Mouse (Mus musculus) neural tube, embryonic 10.5 days (tissue): ENCODE data around the gene Samd5.

Experiments
- DNase-seq: peaks from one replicate; pipeline ENCODE4 v3.0.0-alpha.2; 2017; ENCODE audit warnings: low spot score; ENCODE audit errors: extremely low spot score

Samd5 gene

DNA sequence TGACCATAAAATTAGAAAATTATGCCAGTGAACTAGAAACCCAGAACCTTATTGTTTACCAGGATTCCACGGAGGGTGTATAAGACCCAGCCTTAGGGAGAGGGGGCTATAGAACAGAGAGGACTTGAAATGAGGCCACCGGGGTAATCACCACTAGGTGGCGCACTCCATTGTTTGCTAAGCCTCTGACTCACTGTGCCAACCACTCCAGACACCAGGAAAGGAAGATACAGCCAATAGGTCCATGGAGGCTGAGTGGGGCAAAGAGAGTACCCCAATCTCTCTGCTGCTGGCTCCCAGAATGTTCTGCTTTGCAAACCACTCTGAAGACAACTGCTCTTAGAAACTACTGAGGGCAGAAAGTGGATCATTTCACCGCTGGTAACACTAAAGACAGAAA is 99.4 kb downstream of the Samd5 start:
- DNase-seq: peak; percentile 73

DNA sequence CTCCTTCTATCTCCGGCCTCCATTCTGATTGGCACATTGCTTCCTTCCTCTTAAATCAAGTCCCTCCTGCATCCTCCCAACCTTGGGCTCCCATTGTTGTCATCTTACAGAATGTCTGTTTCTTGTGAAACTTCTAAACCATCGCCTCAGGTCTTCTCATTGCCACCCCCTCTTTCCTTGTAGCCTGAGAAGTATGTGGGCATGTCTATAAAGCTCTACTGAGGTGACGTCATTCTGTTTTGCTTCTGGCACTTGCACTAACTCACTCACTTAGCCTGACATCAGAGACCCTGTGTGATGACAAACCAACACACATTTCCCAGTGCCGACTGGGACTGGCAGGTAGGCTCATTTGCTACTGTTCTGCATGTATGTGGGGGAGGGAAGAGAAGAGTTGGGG is 100.9 kb downstream of the Samd5 start:
- DNase-seq: no peak
